Mouse (Mus musculus) ES-Bruce4 (cell line): ENCODE measurements around the gene Gm10337.

Source experiments
- CTCF ChIP-seq: IDR thresholded peaks from one replicate; pipeline ENCODE4 v1.8.1; 2011; ENCODE audit warnings: low read depth, low read length
- EP300 ChIP-seq: IDR thresholded peaks from 2 replicates; pipeline ENCODE4 v1.6.1; 2011; ENCODE audit warnings: low read depth, low read length; ENCODE audit not compliant: insufficient read depth

DNA sequence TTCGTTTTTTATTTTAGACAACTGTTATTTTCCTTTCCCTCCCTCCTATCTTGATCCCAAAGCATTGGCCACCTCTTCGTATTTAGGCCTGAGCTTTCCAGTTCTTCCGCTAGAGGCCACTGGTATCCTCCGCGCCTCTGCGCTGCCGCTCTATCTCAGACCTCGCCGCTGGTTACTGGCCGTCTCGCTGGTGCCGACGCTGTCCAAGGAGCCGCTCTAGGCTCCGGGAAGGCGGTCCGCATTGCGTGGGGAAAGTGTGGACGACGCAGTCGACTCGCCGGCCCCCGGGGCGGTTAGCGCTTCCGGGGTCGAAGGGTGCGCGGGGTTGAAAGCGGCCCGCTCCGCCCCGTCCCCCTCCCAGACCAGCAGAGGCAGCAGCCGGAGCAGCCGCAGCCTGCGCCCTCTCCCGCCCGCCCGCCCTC is 33.3 kb upstream of the Gm10337 start, which contains the start of gene Pcbp2:
- TF ChIP-seq CTCF (peak; percentile 73), EP300 (0 out of 2 replicates have a peak, but pooled peaks have one; percentile 38)
